Mouse (Mus musculus) A20 (cell line): ENCODE measurements around the gene Mypn.

Experiments
- DNase-seq: peaks from one replicate; pipeline ENCODE4 v3.0.0-alpha.2; 2011; ENCODE audit warnings: low read depth, low spot score

Gene Mypn

GRCm38 (mm10) chr10:63100657-63101056, 103.1 kb downstream of the Mypn start:
- DNase-seq, result no peak

GRCm38 (mm10) chr10:63099941-63100562, 103.7 kb downstream of the Mypn start:
- no peak for DNase-seq

GRCm38 (mm10) chr10:63099521-63099920, 104.2 kb downstream of the Mypn start, which contains the start of gene Atoh7:
Gene Atoh7, plus strand, starts transcription at chr10:63099651.
- no peak for DNase-seq

- DNase-seq, result no peak
These were observed 105.6 kb downstream of the Mypn start for GRCm38 (mm10) chr10:63098191-63098590.

- no peak for DNase-seq
These were observed 107.0 kb downstream of the Mypn start for GRCm38 (mm10) chr10:63096757-63097156.

DNA sequence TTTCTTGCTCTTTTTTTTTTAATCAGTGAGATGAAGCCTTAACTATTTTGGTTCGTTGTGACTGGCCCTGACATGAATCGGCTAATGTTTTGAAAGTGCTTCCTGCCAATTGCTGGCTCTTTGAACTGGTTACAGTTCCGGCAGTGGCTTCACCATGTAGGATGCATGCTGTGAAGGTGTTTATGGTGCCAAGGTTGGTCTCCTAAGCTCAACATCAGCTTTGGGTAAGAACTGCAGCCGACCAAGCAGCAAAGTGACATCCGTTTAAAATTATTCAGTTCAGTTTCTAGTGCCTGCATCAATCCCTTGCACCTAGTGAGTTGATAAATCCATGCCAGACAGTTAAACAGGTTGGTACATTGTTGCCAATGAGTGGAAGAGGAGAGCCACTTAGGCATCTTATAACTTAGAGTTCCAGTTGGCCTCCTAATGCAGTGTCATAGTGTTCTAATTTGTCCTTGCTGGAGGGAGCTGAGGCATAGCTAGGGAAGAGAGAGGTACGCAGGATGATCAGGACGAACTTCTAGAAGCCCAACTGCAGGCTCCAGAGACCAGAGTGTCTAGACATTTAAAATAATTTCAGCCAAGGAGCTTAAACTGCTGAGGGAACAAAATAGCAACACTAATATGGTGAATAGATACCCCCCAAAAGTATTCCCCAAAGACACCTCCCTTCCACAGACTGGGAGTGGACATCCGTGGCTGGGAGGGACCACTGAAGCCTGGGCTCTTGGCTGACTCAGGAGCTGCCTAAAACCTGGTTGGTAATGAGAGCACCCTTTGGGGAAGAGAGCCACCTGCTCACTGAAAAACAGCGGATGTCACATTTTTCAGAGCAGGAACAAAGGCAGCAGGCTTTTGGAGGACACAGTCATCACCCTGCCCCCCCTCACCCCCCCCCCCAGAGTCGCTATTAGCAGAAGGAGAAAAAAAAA, 110.9 kb downstream of the Mypn start:
- DNase-seq, result no peak

- DNase-seq, result no peak
These were observed 111.8 kb downstream of the Mypn start for GRCm38 (mm10) chr10:63091915-63092314.

- DNase-seq, result no peak
These were observed 113.8 kb downstream of the Mypn start for GRCm38 (mm10) chr10:63089758-63090571.

DNA sequence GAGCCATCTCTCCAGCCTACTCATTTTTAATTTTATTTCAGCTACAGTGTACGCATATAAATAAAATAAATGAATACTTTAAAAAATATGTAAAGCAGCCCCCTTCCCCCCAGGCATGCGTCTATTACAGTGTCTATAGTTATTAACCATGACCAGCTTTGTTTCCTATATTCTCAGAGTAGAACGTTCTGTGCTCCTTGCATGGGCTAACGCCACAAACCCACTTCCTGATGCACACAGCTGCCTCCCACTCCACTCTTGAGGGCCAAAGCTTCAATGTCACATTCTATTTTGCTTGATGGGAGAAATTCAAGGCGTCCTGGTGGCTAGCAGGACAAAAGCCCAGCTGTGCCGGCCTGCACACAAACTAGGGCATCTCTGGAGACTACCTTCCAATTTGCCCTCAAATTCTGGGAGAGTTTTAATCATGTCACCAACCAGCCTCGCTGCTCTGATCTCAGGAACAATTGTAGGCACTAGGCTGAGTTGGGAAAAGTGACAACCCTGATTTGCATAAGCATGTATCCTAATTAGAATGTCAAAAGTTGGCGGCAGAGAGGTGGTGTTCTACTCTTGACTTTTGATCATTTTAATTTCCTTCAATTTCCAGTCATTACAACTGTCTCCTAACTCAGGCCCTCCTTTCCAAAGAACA, 114.5 kb downstream of the Mypn start:
- no peak for DNase-seq

- DNase-seq, result no peak
These were observed 117.4 kb downstream of the Mypn start for GRCm38 (mm10) chr10:63086304-63086703.

DNA sequence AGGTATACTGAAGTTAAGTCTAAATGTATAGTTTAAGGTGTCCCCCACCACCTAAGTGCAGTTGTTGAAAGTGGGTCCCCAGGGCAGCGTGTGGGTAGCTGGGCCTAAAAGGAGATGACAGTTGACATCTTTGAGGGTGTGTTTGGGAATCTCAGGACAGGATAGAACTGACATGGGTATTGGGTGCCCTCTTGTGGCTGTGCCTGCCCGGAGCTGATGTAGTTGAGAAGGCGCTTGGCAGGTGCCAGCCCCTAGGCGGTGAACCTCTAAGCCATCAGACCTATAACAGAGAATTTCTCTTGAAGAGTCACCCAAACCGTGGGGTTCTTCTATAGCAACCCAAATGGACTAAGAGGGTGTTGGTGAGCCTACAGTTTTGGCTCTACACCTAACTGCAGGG, 137.8 kb downstream of the Mypn start:
- DNase-seq, result peak; percentile 77
